Mouse (Mus musculus) liver, embryonic 11.5 days (tissue): ENCODE data around the gene 2410015M20Rik. TPM values are rescaled to one million over a fixed set of nuclear protein-coding genes. Genes with fewer than 3 reads are reported as not detected.
A peak's percentile ranks its signal among the peaks of the same experiment; 100 is the strongest.

Source experiments
- ATAC-seq: fragments of 200-750 bp; cut with Nextera tagmentation; replicated peaks from 2 replicates; pipeline ENCODE4 v1.8.0; 2017; ENCODE audit warnings: moderate number of reproducible peaks, mild to moderate bottlenecking, moderate TSS enrichment, moderate library complexity; ENCODE audit not compliant: low FRiP score
- DNase-seq: peaks from one replicate; pipeline ENCODE4 v3.0.0-alpha.2; 2017; ENCODE audit warnings: low spot score
- H3K27ac ChIP-seq: fragments of 300-500 bp; sonication (generic); 2 replicates; pipeline ENCODE4 v1.5.1; 2014; ENCODE audit warnings: mild to moderate bottlenecking, low read depth, low read length, control low read depth
- H3K27me3 ChIP-seq: fragments of 300-500 bp; sonication (generic); replicated peaks from 2 replicates; pipeline ENCODE4 v1.6.1; 2014; ENCODE audit warnings: low read length, mixed read lengths; ENCODE audit not compliant: control insufficient read depth, insufficient read depth
- H3K36me3 ChIP-seq: fragments of 300-500 bp; sonication (generic); 2 replicates; pipeline ENCODE4 v1.6.1; 2014; ENCODE audit warnings: mild to moderate bottlenecking, low read length, moderate library complexity, mixed read lengths; ENCODE audit not compliant: control insufficient read depth, insufficient read depth
- H3K4me1 ChIP-seq: fragments of 300-500 bp; sonication (generic); replicated peaks from 2 replicates; pipeline ENCODE4 v1.6.1; 2014; ENCODE audit warnings: low read length, mixed read lengths; ENCODE audit not compliant: control insufficient read depth, insufficient read depth
- H3K4me2 ChIP-seq: fragments of 300-500 bp; sonication (generic); 2 replicates; pipeline ENCODE4 v1.6.1; 2014; ENCODE audit warnings: mild to moderate bottlenecking, control low read depth, moderate library complexity
- H3K4me3 ChIP-seq: fragments of 300-500 bp; sonication (generic); 2 replicates; pipeline ENCODE4 v1.5.1; 2014; ENCODE audit warnings: low read depth, low read length, control low read depth
- H3K9ac ChIP-seq: fragments of 300-500 bp; sonication (generic); 2 replicates; pipeline ENCODE4 v1.6.1; 2014; ENCODE audit warnings: low read depth, low read length, control low read depth
- H3K9me3 ChIP-seq: fragments of 300-500 bp; sonication (generic); 2 replicates; pipeline ENCODE4 v1.6.1; 2016; ENCODE audit warnings: low read length, inconsistent platforms, mixed read lengths; ENCODE audit not compliant: control insufficient read depth
- WGBS: fragments of 180-500 bp; shearing (Covaris S2); extraction: QIAGEN DNeasy Blood & Tissue Kit; methylation state at CpG from one replicate; pipeline ENCODE4 v1.1.7; 2014; 5-methylcytosine and 5-hydroxymethylcytosine counted together
- polyA plus RNA-seq: library from polyadenylated mRNA; unstranded; fragments of >200 nt; fragmentation: Nextera tagmentation; extraction: Ambion mirVana; gene quantifications from 2 replicates; pipeline ENCODE4 v1.2.1, GENCODE M21; 2014

The 2410015M20Rik gene
- polyA plus RNA-seq, 1 experiment from 2014 or later, result 248 TPM

DNA sequence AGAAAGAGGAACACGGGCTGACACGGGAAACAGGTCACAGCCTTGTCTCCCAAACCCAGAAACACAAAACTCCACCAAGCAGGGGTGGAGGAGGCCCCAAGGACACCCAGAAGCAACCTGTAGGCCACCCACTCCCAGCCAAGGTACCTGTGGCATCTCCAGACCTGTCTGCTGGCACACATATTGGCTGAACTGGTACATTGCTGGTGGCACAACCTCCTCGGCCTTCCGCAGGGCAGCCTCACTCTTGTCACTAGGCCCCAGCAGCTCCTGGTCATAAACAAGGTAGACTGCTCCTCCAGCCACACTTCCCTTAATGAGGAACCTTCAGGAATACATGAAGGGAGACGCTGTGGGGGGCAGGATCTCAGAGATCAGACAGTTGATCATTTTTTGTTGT is 872 bp downstream of the 2410015M20Rik start:
- Histone ChIP-seq H3K36me3 (peaks cover 36% of the 10 kb centered on the region), H3K9me3 (no peaks in the 10 kb centered on the region), H3K4me1 (peaks cover 28% of the 10 kb centered on the region), H3K9ac (peak overlapping the region; percentile 88), H3K4me2 (peak overlapping the region; percentile 81), H3K27ac (peak overlapping the region; percentile 88), H3K27me3 (no peaks in the 10 kb centered on the region), H3K4me3 (peak overlapping the region; percentile 77)
- ATAC-seq (no peak), DNase-seq (no peak)
- WGBS, result 39% methylated on average over 5 of the region's 5 CpGs

DNA sequence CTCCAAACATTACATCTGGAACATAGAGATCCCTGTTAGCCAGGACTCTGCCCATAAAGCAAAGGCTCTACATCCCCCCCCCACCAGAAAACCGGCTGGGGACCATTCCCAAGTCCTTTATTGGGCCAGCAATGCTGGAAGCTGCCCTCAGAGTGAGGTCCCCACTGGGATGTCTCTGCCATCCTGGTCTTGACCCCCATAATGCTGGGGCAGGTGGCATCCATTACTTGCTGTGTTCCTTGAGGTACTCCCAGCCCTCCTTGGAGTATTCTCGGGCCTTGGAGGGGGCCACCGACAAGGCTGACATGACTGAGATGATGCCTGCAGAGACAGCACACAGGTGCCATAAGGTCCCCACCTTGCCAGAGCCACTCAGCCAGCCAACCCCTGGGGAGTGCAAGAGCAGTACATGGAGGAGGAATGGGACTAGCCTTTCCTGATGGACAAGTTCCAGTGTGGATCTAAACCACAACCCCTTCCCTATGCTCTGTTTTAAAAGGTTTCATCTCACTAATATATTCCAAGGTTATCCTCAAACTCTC is 2.0 kb downstream of the 2410015M20Rik start:
- Histone ChIP-seq H3K9me3 (no peaks in the 10 kb centered on the region), H3K27ac (no peak overlapping the region), H3K27me3 (no peaks in the 10 kb centered on the region), H3K36me3 (peaks cover 47% of the 10 kb centered on the region), H3K4me1 (peaks cover 24% of the 10 kb centered on the region), H3K4me3 (peak overlapping the region; percentile 15; the same call in 1 of the 2 replicates), H3K9ac (no peak overlapping the region), H3K4me2 (peak overlapping the region; percentile 81; the same call in 1 of the 2 replicates)
- no peak for DNase-seq
- ATAC-seq, result no peak
- 69% methylated on average over 3 of the region's 3 CpGs for WGBS

DNA sequence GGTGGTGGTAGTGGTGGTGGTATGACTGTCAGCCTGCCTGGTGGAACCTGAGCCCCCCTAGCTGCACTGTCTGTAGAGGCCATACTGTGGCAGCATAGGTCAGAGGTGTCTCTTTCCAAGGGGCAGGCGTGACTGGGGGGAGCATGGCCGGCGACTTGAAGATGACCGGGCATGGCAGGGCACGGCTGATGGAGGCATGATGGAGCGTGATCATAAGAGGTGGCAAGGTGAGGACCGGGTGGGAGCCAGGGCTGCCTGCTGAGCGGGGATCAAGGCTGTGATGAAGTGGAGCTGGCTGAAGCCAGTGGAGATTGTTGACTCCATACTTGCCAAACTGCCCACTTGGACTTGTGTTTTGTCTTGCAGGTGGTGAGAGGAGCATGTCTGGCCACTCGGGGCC is 4.1 kb downstream of the 2410015M20Rik start:
- Histone ChIP-seq H3K4me2 (no peak overlapping the region), H3K9me3 (no peaks in the 10 kb centered on the region), H3K27me3 (no peaks in the 10 kb centered on the region), H3K4me1 (peaks cover 7% of the 10 kb centered on the region), H3K27ac (no peak overlapping the region), H3K9ac (no peak overlapping the region), H3K36me3 (peaks cover 64% of the 10 kb centered on the region), H3K4me3 (no peak overlapping the region)
- DNase-seq (no peak), ATAC-seq (no peak)
- 92% methylated on average over 9 of the region's 9 CpGs for WGBS

DNA sequence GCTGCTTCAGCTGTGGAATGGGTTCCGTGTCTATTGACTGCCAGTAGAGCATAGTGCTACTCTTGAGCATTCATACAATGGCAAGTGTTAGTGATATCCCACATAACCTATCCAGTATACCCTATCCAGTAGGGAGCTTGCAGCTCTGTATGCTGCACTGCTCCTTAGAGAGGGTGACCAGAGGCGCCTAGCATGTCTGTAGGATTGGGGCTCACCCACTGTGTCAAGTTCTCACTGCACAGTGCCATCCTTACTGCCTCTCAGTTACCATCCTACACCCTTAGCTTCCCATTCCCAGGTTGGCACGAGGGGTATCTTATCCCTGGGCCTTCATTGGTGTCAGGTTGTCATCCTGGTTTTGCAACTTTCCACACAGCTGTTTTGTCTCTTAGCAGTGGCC is 5.1 kb downstream of the 2410015M20Rik start:
- ATAC-seq, result no peak
- Histone ChIP-seq H3K4me3 (no peak overlapping the region), H3K4me2 (no peak overlapping the region), H3K9me3 (no peaks in the 10 kb centered on the region), H3K27ac (no peak overlapping the region), H3K36me3 (peaks cover 74% of the 10 kb centered on the region), H3K4me1 (peaks cover 7% of the 10 kb centered on the region), H3K27me3 (no peaks in the 10 kb centered on the region), H3K9ac (no peak overlapping the region)
- WGBS, result 86% methylated on average over 3 of the region's 3 CpGs
- DNase-seq, result no peak

DNA sequence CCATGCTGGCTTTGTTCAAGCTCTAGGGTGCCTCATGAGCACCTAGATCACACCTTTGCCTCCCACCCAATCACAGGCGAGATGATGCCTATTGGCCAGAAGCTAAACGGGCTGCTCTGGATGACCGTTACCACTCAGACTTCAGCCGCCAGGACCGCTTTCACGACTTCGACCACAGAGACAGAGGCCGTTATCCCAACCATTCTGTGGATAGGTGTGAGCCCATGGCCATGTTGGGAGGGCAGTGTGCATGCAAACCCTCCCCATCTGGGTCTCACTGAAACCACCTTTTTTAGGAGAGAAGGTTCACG is 5.5 kb downstream of the 2410015M20Rik start:
- DNase-seq (no peak), ATAC-seq (no peak)
- Histone ChIP-seq H3K9me3 (no peaks in the 10 kb centered on the region), H3K4me3 (no peak overlapping the region), H3K27me3 (no peaks in the 10 kb centered on the region), H3K36me3 (peaks cover 77% of the 10 kb centered on the region), H3K9ac (no peak overlapping the region), H3K4me1 (peaks cover 7% of the 10 kb centered on the region), H3K4me2 (no peak overlapping the region), H3K27ac (no peak overlapping the region)
- whole genome bisulfite sequencing, result 90% methylated on average over 9 of the region's 9 CpGs

DNA sequence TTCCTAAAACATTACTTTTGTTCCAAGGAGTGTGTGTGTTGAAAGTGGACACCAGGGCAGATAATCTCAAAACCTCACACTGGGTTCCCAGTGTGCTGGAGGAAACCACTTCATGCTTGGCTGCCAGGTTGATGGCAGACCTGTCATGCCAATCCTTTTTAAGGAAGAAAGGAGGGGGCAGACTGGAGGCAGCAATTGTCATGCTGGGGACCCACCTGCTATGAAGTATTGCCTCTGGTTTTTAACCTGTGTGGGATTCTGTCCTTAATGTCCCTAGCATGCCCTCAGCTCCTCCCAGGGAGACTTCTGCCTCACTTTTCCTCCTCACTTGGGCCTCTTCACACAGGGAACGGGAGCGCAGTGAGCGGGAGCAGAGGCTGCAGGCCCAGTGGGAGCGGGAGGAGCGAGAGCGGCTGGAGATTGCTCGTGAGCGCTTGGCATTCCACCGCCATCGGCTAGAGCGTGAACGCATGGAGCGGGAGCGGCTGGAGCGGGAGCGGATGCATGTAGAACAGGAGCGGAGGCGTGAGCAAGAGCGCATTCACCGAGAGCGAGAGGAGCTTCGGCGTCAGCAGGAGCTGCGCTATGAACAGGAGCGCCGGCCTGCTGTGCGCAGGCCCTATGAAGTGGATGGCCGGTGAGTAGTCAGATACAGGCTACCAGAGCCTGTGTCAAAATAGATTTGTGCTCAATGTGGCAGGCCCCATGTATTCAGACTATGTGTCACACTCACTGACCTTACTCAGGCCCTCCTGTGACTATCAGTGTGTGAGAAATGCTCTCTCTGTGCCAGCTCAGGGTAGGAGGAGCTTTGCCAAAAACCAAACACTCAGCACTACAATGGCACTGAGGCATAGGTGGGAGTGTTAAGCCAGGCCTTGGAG is 6.1 kb downstream of the 2410015M20Rik start:
- no peak overlapping the region for H3K27ac ChIP-seq
- WGBS, result 96% methylated on average over 28 of the region's 28 CpGs
- H3K4me2 ChIP-seq, result no peak overlapping the region
- H3K9ac ChIP-seq, result no peak overlapping the region
- H3K27me3 ChIP-seq, result no peaks in the 10 kb centered on the region
- DNase-seq (no peak), ATAC-seq (no peak)
- H3K4me3 ChIP-seq, result no peak overlapping the region
- H3K9me3 ChIP-seq, result no peaks in the 10 kb centered on the region
- H3K4me1 ChIP-seq, result peaks cover 3% of the 10 kb centered on the region; the same call in 1 of the 2 replicates
- peaks cover 77% of the 10 kb centered on the region for H3K36me3 ChIP-seq

DNA sequence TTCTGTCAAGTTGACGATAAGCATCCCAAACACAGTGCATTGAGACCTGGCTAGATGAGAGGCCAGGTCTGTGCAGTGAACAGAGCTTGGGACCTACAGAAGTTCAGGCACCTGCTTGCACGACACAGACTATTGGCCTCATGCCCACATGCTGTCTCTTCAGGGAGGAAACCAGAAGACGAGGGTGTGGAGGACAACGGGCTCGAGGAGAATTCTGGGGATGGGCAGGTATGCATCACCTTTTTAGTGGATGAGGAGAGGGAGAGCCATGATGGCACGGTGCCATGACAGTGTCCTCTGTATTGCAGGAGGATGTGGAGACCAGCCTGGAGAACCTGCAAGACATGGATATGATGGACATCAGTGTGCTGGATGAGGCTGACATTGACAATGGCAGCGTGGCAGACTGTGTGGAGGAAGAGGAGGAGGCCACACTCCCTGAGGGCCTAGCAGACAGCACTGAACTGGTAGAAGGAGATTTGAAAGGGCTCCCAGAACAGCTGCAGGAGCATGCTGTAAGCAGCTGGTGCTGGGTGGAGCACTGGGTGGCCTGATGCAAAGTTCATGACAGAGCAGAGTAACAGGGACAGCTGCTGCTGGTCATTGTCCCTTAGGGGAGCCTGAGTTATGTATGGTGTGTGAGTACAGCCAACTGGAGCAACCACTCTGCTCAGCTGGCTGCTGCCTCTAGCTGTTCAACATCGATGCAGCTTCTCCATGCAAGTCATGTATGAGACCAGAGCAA is 15.9 kb downstream of the 2410015M20Rik start:
- no peaks in the 10 kb centered on the region for H3K4me1 ChIP-seq
- ATAC-seq (no peak), DNase-seq (no peak)
- H3K36me3 ChIP-seq, result peaks cover 71% of the 10 kb centered on the region
- H3K9me3 ChIP-seq, result no peaks in the 10 kb centered on the region
- no peaks in the 10 kb centered on the region for H3K27me3 ChIP-seq
- no peak overlapping the region for H3K9ac ChIP-seq
- 93% methylated on average over 8 of the region's 8 CpGs for WGBS
- no peak overlapping the region for H3K4me2 ChIP-seq
- no peak overlapping the region for H3K27ac ChIP-seq
- H3K4me3 ChIP-seq, result no peak overlapping the region

DNA sequence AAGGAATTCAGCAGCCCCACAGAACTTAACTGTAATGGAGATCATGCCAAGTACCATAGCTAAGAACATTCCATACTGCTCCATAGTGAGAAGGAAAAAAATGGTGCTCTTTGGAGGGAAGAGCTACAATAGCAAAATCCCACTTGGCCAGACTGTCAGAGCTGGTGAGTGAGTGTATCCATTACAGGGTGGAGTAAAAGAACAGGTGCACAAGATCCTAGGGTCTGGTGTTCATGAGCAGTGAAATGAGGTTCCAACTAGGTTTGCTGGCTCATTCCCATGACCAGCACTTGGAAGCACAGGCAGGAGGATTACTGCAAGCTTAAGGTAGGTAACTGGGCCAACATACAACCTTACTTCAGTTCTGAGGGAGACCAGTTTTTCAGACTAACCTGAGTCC is 17.0 kb downstream of the 2410015M20Rik start:
- Histone ChIP-seq H3K4me1 (peaks cover 1% of the 10 kb centered on the region; the same call in 1 of the 2 replicates), H3K9me3 (no peaks in the 10 kb centered on the region), H3K36me3 (peaks cover 75% of the 10 kb centered on the region), H3K4me3 (no peak overlapping the region), H3K27me3 (no peaks in the 10 kb centered on the region), H3K9ac (no peak overlapping the region), H3K4me2 (no peak overlapping the region), H3K27ac (no peak overlapping the region)
- ATAC-seq (no peak), DNase-seq (no peak)
